ENCODE assay signal across 15 mouse cellular contexts in the genomic region with DNA sequence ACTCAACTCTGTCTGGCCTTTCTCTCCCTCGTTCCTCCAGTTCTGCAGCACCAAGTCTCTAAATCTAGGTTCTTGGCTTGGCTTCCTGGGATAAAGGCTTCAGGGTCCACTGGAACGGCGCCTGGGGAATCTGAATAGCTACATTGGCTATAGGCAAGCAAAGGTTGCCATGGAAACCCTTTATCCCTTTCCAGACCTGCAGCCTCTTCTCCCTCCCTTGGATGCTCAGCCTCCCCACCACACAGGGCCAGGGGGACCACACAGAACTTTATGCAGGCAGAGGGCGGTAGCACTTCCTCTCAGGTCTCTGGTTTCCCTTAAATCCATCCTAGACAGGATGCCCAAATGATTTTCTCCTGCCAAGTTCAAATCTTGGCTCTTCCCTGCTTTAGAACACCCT. TPM values are rescaled to one million over a fixed set of nuclear protein-coding genes. Genes with fewer than 3 reads are reported as not detected.
A peak's percentile ranks its signal among the peaks of the same experiment; 100 is the strongest.
DNase-seq lines count a peak whose midpoint lies in the region; ATAC-seq lines count a peak whose summit lies in the region.
"Had no signal": no experiment of that assay in that cellular context is flagged by ENCODE, and none has a peak within 500 bp of the region (broad histone marks: within the 10 kb centered on the region; RNA-seq: fewer than 3 reads in every experiment).

No protein-coding gene starts in this region.

- H3K4me3 ChIP-seq in forebrain, embryonic 11.5 days (ENCODE audit: low read depth, low read length): no peak overlapping the region
- no peak overlapping the region for H3K4me3 ChIP-seq in hindbrain, embryonic 14.5 days (replicated peaks; ENCODE audit: low read length)
- no peak overlapping the region for H3K4me3 ChIP-seq in midbrain, embryonic 15.5 days
- H3K4me3 ChIP-seq: embryonic facial prominence, embryonic 12.5 days had no signal

- no peaks in the 10 kb centered on the region for H3K36me3 ChIP-seq in forebrain, embryonic 11.5 days (ENCODE audit: control insufficient read depth, insufficient read depth, low read length)
- no peaks in the 10 kb centered on the region for H3K36me3 ChIP-seq in hindbrain, embryonic 14.5 days (replicated peaks; ENCODE audit: control insufficient read depth, insufficient read depth)
- no peaks in the 10 kb centered on the region for H3K36me3 ChIP-seq in midbrain, embryonic 15.5 days (replicated peaks)
- H3K36me3 ChIP-seq: embryonic facial prominence, embryonic 12.5 days had no signal

- H3K27me3 ChIP-seq in forebrain, embryonic 11.5 days (ENCODE audit: control insufficient read depth, insufficient read depth, low read length): no peaks in the 10 kb centered on the region
- H3K27me3 ChIP-seq in hindbrain, embryonic 14.5 days (ENCODE audit: control insufficient read depth, insufficient read depth, low read length): no peaks in the 10 kb centered on the region
- no peaks in the 10 kb centered on the region; the same call in 1 of the 2 replicates for H3K27me3 ChIP-seq in midbrain, embryonic 15.5 days (replicated peaks)
- H3K27me3 ChIP-seq: embryonic facial prominence, embryonic 12.5 days had no signal

- peak; percentile 55 to 77 for DNase-seq in left cerebral cortex, postnatal 10 days (ENCODE audit: extremely low spot score in 1 of 2, low spot score in 2 of 2)
- DNase-seq in left cerebral cortex, adult 9 months (ENCODE audit: low spot score in 2 of 2): no peak
- DNase-seq in forebrain, embryonic 11.5 days (ENCODE audit: low spot score): peak; percentile 64
- DNase-seq in hindbrain, embryonic 14.5 days (ENCODE audit: low spot score): peak; percentile 61
- no peak for DNase-seq in cerebellum, adult 11-12 months
- DNase-seq in layer of hippocampus, adult 8-10 months (ENCODE audit: low spot score in 2 of 2): no peak
- DNase-seq in layer of hippocampus, postnatal 14 days (ENCODE audit: low spot score in 2 of 2): no peak
- DNase-seq: adrenal gland, postnatal 36 days; cerebellum, adult 18-20 months; kidney, adult 18-20 months had no signal

- H3K9me3 ChIP-seq in forebrain, embryonic 11.5 days (ENCODE audit: control insufficient read depth, low read length): peaks cover 5% of the 10 kb centered on the region
- H3K9me3 ChIP-seq in hindbrain, embryonic 14.5 days (ENCODE audit: control insufficient read depth, low read length): no peaks in the 10 kb centered on the region
- H3K9me3 ChIP-seq in midbrain, embryonic 15.5 days: no peaks in the 10 kb centered on the region
- H3K9me3 ChIP-seq: embryonic facial prominence, embryonic 12.5 days had no signal

- peaks cover 10% of the 10 kb centered on the region; the same call in 1 of the 2 replicates for H3K4me1 ChIP-seq in forebrain, embryonic 11.5 days (replicated peaks; ENCODE audit: control insufficient read depth, insufficient read depth, low read length)
- H3K4me1 ChIP-seq in hindbrain, embryonic 14.5 days (replicated peaks; ENCODE audit: control insufficient read depth, insufficient read depth, low read length): peaks cover 27% of the 10 kb centered on the region
- peaks cover 36% of the 10 kb centered on the region for H3K4me1 ChIP-seq in midbrain, embryonic 15.5 days

- H3K27ac ChIP-seq in forebrain, embryonic 11.5 days (ENCODE audit: low read depth, low read length): peak overlapping the region; percentile 37; the same call in 1 of the 2 replicates
- H3K27ac ChIP-seq in hindbrain, embryonic 14.5 days: peak overlapping the region; percentile 52
- peak overlapping the region; percentile 78 for H3K27ac ChIP-seq in midbrain, embryonic 15.5 days
- H3K27ac ChIP-seq: embryonic facial prominence, embryonic 12.5 days had no signal

- no peak overlapping the region for H3K4me2 ChIP-seq in forebrain, embryonic 11.5 days (ENCODE audit: low read depth, low read length, severe bottlenecking)
- no peak overlapping the region for H3K4me2 ChIP-seq in hindbrain, embryonic 14.5 days (replicated peaks)
- H3K4me2 ChIP-seq in midbrain, embryonic 15.5 days: no peak overlapping the region
- H3K4me2 ChIP-seq: embryonic facial prominence, embryonic 12.5 days had no signal

- intact Hi-C loops in left cerebral cortex, postnatal 10 days (cut with DNase I): no loop called here

- H3K9ac ChIP-seq in forebrain, embryonic 11.5 days (ENCODE audit: low read length): no peak overlapping the region
- no peak overlapping the region for H3K9ac ChIP-seq in hindbrain, embryonic 14.5 days
- H3K9ac ChIP-seq in midbrain, embryonic 15.5 days: no peak overlapping the region
- H3K9ac ChIP-seq: embryonic facial prominence, embryonic 12.5 days had no signal

- peak; percentile 64; the same call in 1 of the 2 replicates for ATAC-seq in forebrain, embryonic 11.5 days (replicated peaks; ENCODE audit: low FRiP score)
- peak; percentile 59 for ATAC-seq in hindbrain, embryonic 14.5 days (ENCODE audit: low FRiP score)
- peak; percentile 73 for ATAC-seq in midbrain, embryonic 15.5 days (replicated peaks)

- WGBS in forebrain, embryonic 11.5 days: 22% methylated on average over 4 of the region's 4 CpGs
- 13% methylated on average over 4 of the region's 4 CpGs for whole genome bisulfite sequencing in hindbrain, embryonic 14.5 days
- 10% methylated on average over 4 of the region's 4 CpGs for WGBS in midbrain, embryonic 15.5 days

RNA-seq across cellular contexts. Expression of a gene that starts 56.4 kb away (rescaled TPM):
- not detected for total RNA-seq in left cerebral cortex, postnatal 10 days (2021)
- not detected in 2 replicates for polyA plus RNA-seq in forebrain, embryonic 11.5 days (2014; fragmentation: Nextera tagmentation; extraction: Ambion mirVana)
- 0.23 and 0.29 TPM in 2 replicates for polyA plus RNA-seq in hindbrain, embryonic 14.5 days (2014; fragmentation: Nextera tagmentation; extraction: Ambion mirVana)
- 1.3 and 1.5 TPM in 2 replicates for polyA plus RNA-seq in midbrain, embryonic 15.5 days (2015; fragmentation: Nextera tagmentation; extraction: Ambion mirVana)
- not detected for total RNA-seq in layer of hippocampus, adult 8-10 months (2022)
- not detected for total RNA-seq in layer of hippocampus, postnatal 14 days (2021)
- total RNA-seq: adrenal gland, postnatal 36 days; heart, postnatal 25 days; left cerebral cortex, postnatal 36 days had no signal
- polyA plus RNA-seq: embryonic facial prominence, embryonic 12.5 days; liver, embryonic 16.5 days had no signal

Comparison
In these comparisons a context has a peak if more than half of its experiments do, and no peak if none do; other contexts are left out.
1. DNase-seq: peak in left cerebral cortex, postnatal 10 days (2 of 2), forebrain, embryonic 11.5 days (single experiment) and hindbrain, embryonic 14.5 days (single experiment); none in left cerebral cortex, adult 9 months (0 of 2), cerebellum, adult 11-12 months (single experiment), layer of hippocampus, adult 8-10 months (0 of 2) and layer of hippocampus, postnatal 14 days (0 of 2).
2. Peak in every context shown above with its lines, with median percentiles within 50 percentile points of each other: ATAC-seq and H3K27ac ChIP-seq.